ENCODE assay signal across 10 mouse cellular contexts in the genomic region with DNA sequence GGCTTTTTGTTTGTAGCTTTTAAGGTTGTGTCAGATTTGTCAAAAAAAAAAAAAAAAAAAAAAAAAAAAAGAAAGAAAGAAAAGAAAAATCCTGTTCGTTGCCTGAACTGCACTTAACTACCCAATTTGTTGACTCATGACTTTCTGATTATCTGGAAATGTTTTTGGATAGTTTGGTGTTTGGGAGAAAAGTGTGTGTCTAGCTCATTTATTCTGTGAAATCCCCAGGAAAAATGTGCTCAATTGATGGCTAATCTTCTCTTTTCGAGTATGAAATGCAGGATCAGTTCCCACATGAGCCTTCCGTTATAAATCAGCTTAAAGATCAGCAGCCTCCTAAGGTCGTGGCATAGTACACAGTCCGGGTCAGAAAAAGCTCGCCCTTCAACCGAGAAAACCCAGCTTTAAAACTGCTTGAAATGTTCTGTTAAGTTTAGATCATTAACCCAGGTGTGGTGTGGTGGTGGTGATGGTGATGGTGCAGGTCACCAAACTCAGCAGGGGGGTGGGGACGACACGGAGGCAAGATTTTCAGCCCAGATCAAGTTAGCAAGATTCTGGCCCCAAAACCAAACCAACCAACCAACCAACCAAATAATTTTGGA. TPM values are rescaled to one million over a fixed set of nuclear protein-coding genes. Genes with fewer than 3 reads are reported as not detected.
A peak's percentile ranks its signal among the peaks of the same experiment; 100 is the strongest.
DNase-seq lines count a peak whose midpoint lies in the region; ATAC-seq and TF ChIP-seq lines count a peak whose summit lies in the region.
"Had no signal": no experiment of that assay in that cellular context is flagged by ENCODE, and none has a peak within 500 bp of the region (broad histone marks: within the 10 kb centered on the region; RNA-seq: fewer than 3 reads in every experiment).

No protein-coding gene starts in this region.

- H3K4me3 ChIP-seq in heart, embryonic 10.5 days: peak overlapping the region; percentile 71
- H3K4me3 ChIP-seq in cortical plate, adult 2 months (ENCODE audit: insufficient read depth, low read length): peak overlapping the region; percentile 29
- peak overlapping the region; percentile 52 for H3K4me3 ChIP-seq in hindbrain, embryonic 14.5 days (replicated peaks; ENCODE audit: low read length)
- no peak overlapping the region for H3K4me3 ChIP-seq in liver, embryonic 16.5 days (ENCODE audit: low read depth, low read length)
- H3K4me3 ChIP-seq: megakaryocyte, embryonic 14.5 days had no signal

- no peak overlapping the region for H3K27ac ChIP-seq in heart, embryonic 10.5 days
- H3K27ac ChIP-seq in cortical plate, adult 2 months (ENCODE audit: insufficient read depth, low read length): no peak overlapping the region
- H3K27ac ChIP-seq in hindbrain, embryonic 14.5 days: 0 out of 2 replicates have a peak overlapping the region, but pooled peaks have one; percentile 51
- no peak overlapping the region for H3K27ac ChIP-seq in liver, embryonic 16.5 days (ENCODE audit: low read length)

- no peak for TF ChIP-seq CTCF in cortical plate, adult 2 months (IDR thresholded peaks at IDR 0.05; ENCODE audit: extremely low read depth, insufficient read depth, low read length)

- H3K36me3 ChIP-seq in heart, embryonic 10.5 days: no peaks in the 10 kb centered on the region
- no peaks in the 10 kb centered on the region for H3K36me3 ChIP-seq in hindbrain, embryonic 14.5 days (replicated peaks; ENCODE audit: control insufficient read depth, insufficient read depth)
- H3K36me3 ChIP-seq in liver, embryonic 16.5 days (ENCODE audit: control insufficient read depth, insufficient read depth): no peaks in the 10 kb centered on the region

- 29% methylated on average over 9 of the region's 9 CpGs for WGBS in heart, embryonic 10.5 days
- WGBS in hindbrain, embryonic 14.5 days: 13% methylated on average over 9 of the region's 9 CpGs
- WGBS in liver, embryonic 16.5 days (ENCODE audit: insufficient replicate concordance): 24% methylated on average over 9 of the region's 9 CpGs

- TF ChIP-seq POLR2A in cortical plate, adult 2 months (IDR thresholded peaks at IDR 0.05; ENCODE audit: extremely low read depth, insufficient read depth, low read length): no peak

- intact Hi-C loops in heart, postnatal 25 days (cut with DNase I): loop anchor here (5.0 kb wide), 1 partner anchor 268 kb away; no protein-coding TSS in a partner anchor

- peak overlapping the region; percentile 74 for H3K9ac ChIP-seq in hindbrain, embryonic 14.5 days
- no peak overlapping the region for H3K9ac ChIP-seq in liver, embryonic 16.5 days (ENCODE audit: low read depth, low read length)

- H3K9me3 ChIP-seq in heart, embryonic 10.5 days: no peaks in the 10 kb centered on the region
- 0 out of 2 replicates have a peak, but pooled peaks cover 3% of the 10 kb centered on the region for H3K9me3 ChIP-seq in hindbrain, embryonic 14.5 days (ENCODE audit: control insufficient read depth, low read length)
- no peaks in the 10 kb centered on the region for H3K9me3 ChIP-seq in liver, embryonic 16.5 days (replicated peaks; ENCODE audit: control insufficient read depth, low read length)
- H3K9me3 ChIP-seq: megakaryocyte, embryonic 14.5 days had no signal

- H3K4me2 ChIP-seq in hindbrain, embryonic 14.5 days (replicated peaks): peak overlapping the region; percentile 100
- peak overlapping the region; percentile 59; the same call in 1 of the 2 replicates for H3K4me2 ChIP-seq in liver, embryonic 16.5 days (ENCODE audit: low read depth, low read length)

- ATAC-seq in hindbrain, embryonic 14.5 days (ENCODE audit: low FRiP score): no peak
- no peak for ATAC-seq in liver, embryonic 16.5 days (ENCODE audit: low read depth)
- no peak for ATAC-seq in CD4-positive, CD25-positive, alpha-beta regulatory T cell, adult 4 months

- peaks cover 6% of the 10 kb centered on the region; the same call in 1 of the 2 replicates for H3K27me3 ChIP-seq in heart, embryonic 10.5 days (ENCODE audit: insufficient read depth, poor library complexity, severe bottlenecking)
- 0 out of 2 replicates have a peak, but pooled peaks cover 4% of the 10 kb centered on the region for H3K27me3 ChIP-seq in hindbrain, embryonic 14.5 days (ENCODE audit: control insufficient read depth, insufficient read depth, low read length)
- peaks cover 27% of the 10 kb centered on the region for H3K27me3 ChIP-seq in liver, embryonic 16.5 days (ENCODE audit: control insufficient read depth, insufficient read depth, low read depth, low read length)

- peaks cover 6% of the 10 kb centered on the region; the same call in 1 of the 2 replicates for H3K4me1 ChIP-seq in heart, embryonic 10.5 days
- H3K4me1 ChIP-seq in cortical plate, adult 2 months (ENCODE audit: control insufficient read depth, insufficient read depth, low read length): no peaks in the 10 kb centered on the region
- H3K4me1 ChIP-seq in hindbrain, embryonic 14.5 days (replicated peaks; ENCODE audit: control insufficient read depth, insufficient read depth, low read length): peaks cover 5% of the 10 kb centered on the region; the same call in 1 of the 2 replicates
- H3K4me1 ChIP-seq in liver, embryonic 16.5 days (ENCODE audit: control insufficient read depth, low read depth, low read length): no peaks in the 10 kb centered on the region

- no peak for DNase-seq in heart, embryonic 10.5 days (ENCODE audit: low spot score)
- no peak for DNase-seq in heart, postnatal 25 days (ENCODE audit: low spot score)
- no peak for DNase-seq in hindbrain, embryonic 14.5 days (ENCODE audit: low spot score)
- DNase-seq in testis, postnatal 10 days (ENCODE audit: low spot score): no peak
- no peak for DNase-seq in layer of hippocampus, postnatal 14 days (ENCODE audit: low spot score in 2 of 2)

RNA-seq across cellular contexts. Expression of a gene that starts 0.7 kb away (rescaled TPM):
- polyA plus RNA-seq in heart, embryonic 10.5 days (2016; fragmentation: Nextera tagmentation; extraction: Ambion mirVana): 11.4 and 11.6 TPM in 2 replicates
- total RNA-seq in heart, postnatal 25 days (2021): 10 to 100 TPM; 32.7 to 33.9 TPM
- polyA plus RNA-seq in cortical plate, adult 2 months (2012; rRNA removed): 1.9 and 2.0 TPM in 2 replicates
- 2.3 and 2.6 TPM in 2 replicates for polyA plus RNA-seq in hindbrain, embryonic 14.5 days (2014; fragmentation: Nextera tagmentation; extraction: Ambion mirVana)
- polyA plus RNA-seq in liver, embryonic 16.5 days (2015; fragmentation: Nextera tagmentation; extraction: Ambion mirVana): 0.31 and 0.41 TPM in 2 replicates
- total RNA-seq in layer of hippocampus, postnatal 14 days (2021): 1 to 10 TPM; 2.8 to 3.0 TPM
- polyA plus RNA-seq in CD4-positive, CD25-positive, alpha-beta regulatory T cell, adult 4 months (2017; shearing (Covaris generic)): not detected

RNA-seq across cellular contexts. Expression of a gene that starts 8.9 kb away (rescaled TPM):
- 0.87 and 0.90 TPM in 2 replicates for polyA plus RNA-seq in heart, embryonic 10.5 days (2016; fragmentation: Nextera tagmentation; extraction: Ambion mirVana)
- not detected for total RNA-seq in heart, postnatal 25 days (2021)
- polyA plus RNA-seq in cortical plate, adult 2 months (2012; rRNA removed): 0.38 and 0.65 TPM in 2 replicates
- polyA plus RNA-seq in hindbrain, embryonic 14.5 days (2014; fragmentation: Nextera tagmentation; extraction: Ambion mirVana): 0.78 and 1.0 TPM in 2 replicates
- polyA plus RNA-seq in liver, embryonic 16.5 days (2015; fragmentation: Nextera tagmentation; extraction: Ambion mirVana): 0.09 and 0.14 TPM in 2 replicates
- total RNA-seq in layer of hippocampus, postnatal 14 days (2021): under 1 TPM; 0.33 to 0.88 TPM
- polyA plus RNA-seq in CD4-positive, CD25-positive, alpha-beta regulatory T cell, adult 4 months (2017; shearing (Covaris generic)): not detected
- polyA plus RNA-seq: C2C12 had no signal
